Mouse (Mus musculus) embryonic facial prominence, embryonic 15.5 days (tissue): ENCODE results near the gene Cnep1r1. TPM values are rescaled to one million over a fixed set of nuclear protein-coding genes. Genes with fewer than 3 reads are reported as not detected.

Experiments used
- ATAC-seq: fragments of 200-750 bp; cut with Nextera tagmentation; 2 replicates; pipeline ENCODE4 v1.8.0; 2017; ENCODE audit warnings: low read depth, moderate TSS enrichment; ENCODE audit not compliant: insufficient number of reproducible peaks, low FRiP score, low TSS enrichment
- H3K27ac ChIP-seq: fragments of 300-500 bp; sonication (generic); replicated peaks from 2 replicates; pipeline ENCODE4 v1.5.1; 2015; ENCODE audit warnings: mild to moderate bottlenecking, inconsistent platforms
- H3K27me3 ChIP-seq: fragments of 300-500 bp; sonication (generic); 2 replicates; pipeline ENCODE4 v1.6.1; 2015; ENCODE audit warnings: inconsistent platforms
- H3K36me3 ChIP-seq: fragments of 300-500 bp; sonication (generic); 2 replicates; pipeline ENCODE4 v1.6.1; 2015; ENCODE audit warnings: mild to moderate bottlenecking, inconsistent platforms
- H3K4me1 ChIP-seq: fragments of 300-500 bp; sonication (generic); 2 replicates; pipeline ENCODE4 v1.6.1; 2015; ENCODE audit warnings: inconsistent platforms
- H3K4me2 ChIP-seq: fragments of 300-500 bp; sonication (generic); replicated peaks from 2 replicates; pipeline ENCODE4 v1.6.1; 2015; ENCODE audit warnings: mild to moderate bottlenecking, inconsistent platforms
- H3K4me3 ChIP-seq: fragments of 300-500 bp; sonication (generic); replicated peaks from 2 replicates; pipeline ENCODE4 v1.5.1; 2015; ENCODE audit warnings: mild to moderate bottlenecking, inconsistent platforms
- H3K9ac ChIP-seq: fragments of 300-500 bp; sonication (generic); 2 replicates; pipeline ENCODE4 v1.6.1; 2015; ENCODE audit warnings: inconsistent platforms
- H3K9me3 ChIP-seq: fragments of 300-500 bp; sonication (generic); replicated peaks from 2 replicates; pipeline ENCODE4 v1.6.1; 2016; ENCODE audit warnings: inconsistent platforms
- WGBS: fragments of 180-500 bp; shearing (Covaris S2); methylation state at CpG from one replicate; pipeline ENCODE4 v1.1.7; 2015; 5-methylcytosine and 5-hydroxymethylcytosine counted together
- polyA plus RNA-seq: library from polyadenylated mRNA; unstranded; fragments of >200 nt; fragmentation: Nextera tagmentation; extraction: Ambion mirVana; gene quantifications from 2 replicates; pipeline ENCODE4 v1.2.1, GENCODE M21; 2015

Gene Cnep1r1
- polyA plus RNA-seq, 1 experiment from 2014 or later: 62.8 TPM

GRCm38 (mm10) chr8:88137748-88138484, 19.3 kb downstream of the Cnep1r1 start, which contains the start of gene Heatr3:
TSS of gene Heatr3 (plus strand) at chr8:88137855.
- Histone ChIP-seq H3K27me3 (no peaks in the 10 kb centered on the region), H3K9me3 (no peaks in the 10 kb centered on the region), H3K4me2 (peak within 1 kb of the TSS; percentile 69), H3K4me1 (peaks cover 14% of the 10 kb centered on the region), H3K9ac (peak within 1 kb of the TSS; percentile 78), H3K4me3 (peak within 1 kb of the TSS; percentile 96), H3K27ac (peak within 1 kb of the TSS; percentile 95), H3K36me3 (peaks cover 50% of the 10 kb centered on the region)
- WGBS: under 1% methylated on average over 78 of the region's 79 CpGs
- peak; percentile 97 for ATAC-seq

DNA sequence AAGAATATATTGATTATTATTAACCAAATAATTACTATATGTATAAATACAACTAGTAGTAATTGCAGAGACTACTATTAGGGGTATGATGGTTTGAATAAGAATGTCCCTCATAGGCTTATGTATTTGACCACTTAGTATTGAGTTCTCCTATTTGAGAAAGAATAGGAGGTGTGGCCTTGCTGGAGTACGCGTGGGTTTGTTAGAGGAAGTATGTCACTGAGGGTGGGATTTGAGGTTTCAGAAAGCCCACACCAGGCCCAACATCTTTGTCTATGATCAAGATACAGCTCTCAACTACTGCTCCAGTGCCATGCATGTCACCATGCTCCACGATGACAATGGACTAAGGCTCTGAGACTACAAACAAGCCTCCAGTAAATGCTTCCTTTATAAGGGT, 20.7 kb downstream of the Cnep1r1 start:
- WGBS: 88% methylated on average over 3 of the region's 3 CpGs
- peaks cover 48% of the 10 kb centered on the region for H3K36me3 ChIP-seq
- no peak overlapping the region for H3K4me2 ChIP-seq
- H3K27ac ChIP-seq: no peak overlapping the region
- peaks cover 14% of the 10 kb centered on the region for H3K4me1 ChIP-seq
- no peak for ATAC-seq
- no peak overlapping the region for H3K4me3 ChIP-seq
- H3K9ac ChIP-seq: no peak overlapping the region
- H3K9me3 ChIP-seq: no peaks in the 10 kb centered on the region
- H3K27me3 ChIP-seq: no peaks in the 10 kb centered on the region

GRCm38 (mm10) chr8:88141629-88142028, 23.1 kb downstream of the Cnep1r1 start:
- Histone ChIP-seq H3K27me3 (no peaks in the 10 kb centered on the region), H3K36me3 (peaks cover 50% of the 10 kb centered on the region), H3K27ac (no peak overlapping the region), H3K9ac (no peak overlapping the region), H3K4me1 (peaks cover 14% of the 10 kb centered on the region), H3K4me3 (no peak overlapping the region), H3K9me3 (no peaks in the 10 kb centered on the region), H3K4me2 (no peak overlapping the region)
- no peak for ATAC-seq
- WGBS: 94% methylated on average over 3 of the region's 3 CpGs

DNA sequence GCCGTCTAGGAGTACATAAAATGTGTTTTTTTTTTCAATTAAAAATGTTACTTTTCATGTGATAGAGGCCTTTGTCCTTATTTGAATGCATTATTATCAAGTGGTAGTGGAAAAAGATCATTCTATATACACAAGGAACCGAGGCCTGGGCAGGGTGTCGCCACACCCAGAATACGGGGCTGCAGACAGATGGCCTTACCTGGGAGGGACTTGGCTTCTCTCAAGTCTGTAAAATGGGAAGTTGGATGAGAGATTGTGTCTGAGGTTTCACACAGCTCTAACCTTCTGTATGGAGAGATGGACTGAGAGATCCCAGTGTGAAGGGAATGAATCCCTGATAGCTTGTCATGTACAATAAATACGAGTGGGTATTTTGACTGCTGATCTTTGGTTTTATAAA, 25.5 kb downstream of the Cnep1r1 start:
- WGBS: 89% methylated on average over 5 of the region's 5 CpGs
- no peak for ATAC-seq
- H3K4me1 ChIP-seq: peaks cover 7% of the 10 kb centered on the region; the same call in 1 of the 2 replicates
- no peak overlapping the region for H3K4me3 ChIP-seq
- peaks cover 69% of the 10 kb centered on the region for H3K36me3 ChIP-seq
- no peaks in the 10 kb centered on the region for H3K9me3 ChIP-seq
- H3K27me3 ChIP-seq: no peaks in the 10 kb centered on the region
- H3K4me2 ChIP-seq: no peak overlapping the region
- no peak overlapping the region for H3K9ac ChIP-seq
- no peak overlapping the region for H3K27ac ChIP-seq

DNA sequence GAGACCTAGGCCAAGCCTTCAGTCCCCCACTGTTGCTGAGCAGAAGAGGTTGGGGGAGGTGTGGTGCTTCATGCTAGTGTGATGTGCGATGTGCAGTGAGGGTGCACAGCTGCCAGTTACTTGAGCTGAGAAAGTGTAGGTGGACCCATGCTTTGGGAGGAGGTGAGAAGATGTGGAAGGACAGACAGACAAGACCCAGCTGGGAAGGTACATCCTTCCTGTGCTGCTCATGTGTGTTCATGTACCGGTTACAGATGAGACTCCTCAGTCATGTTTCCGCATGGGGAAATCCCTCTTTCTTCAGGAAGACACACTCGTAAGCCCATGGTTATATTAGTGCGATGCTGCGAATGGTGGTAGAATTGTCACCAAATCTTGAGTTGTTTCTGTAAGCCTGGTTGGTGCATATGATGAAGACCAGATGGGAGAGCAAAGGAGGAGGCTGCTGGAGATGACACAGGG, 32.4 kb downstream of the Cnep1r1 start:
- 85% methylated on average over 6 of the region's 6 CpGs for WGBS
- H3K9ac ChIP-seq: no peak overlapping the region
- peaks cover 67% of the 10 kb centered on the region for H3K36me3 ChIP-seq
- no peak overlapping the region for H3K4me3 ChIP-seq
- H3K27me3 ChIP-seq: no peaks in the 10 kb centered on the region
- no peak overlapping the region for H3K4me2 ChIP-seq
- no peaks in the 10 kb centered on the region for H3K4me1 ChIP-seq
- no peak for ATAC-seq
- no peak overlapping the region for H3K27ac ChIP-seq
- no peaks in the 10 kb centered on the region for H3K9me3 ChIP-seq

- WGBS: 82% methylated on average over 10 of the region's 10 CpGs
- peaks cover 81% of the 10 kb centered on the region for H3K36me3 ChIP-seq
- no peak for ATAC-seq
Measured at GRCm38 (mm10) chr8:88160237-88160995, 41.8 kb downstream of the Cnep1r1 start.

GRCm38 (mm10) chr8:88161439-88161838, 42.9 kb downstream of the Cnep1r1 start:
- Histone ChIP-seq H3K4me1 (no peaks in the 10 kb centered on the region), H3K4me2 (no peak overlapping the region), H3K36me3 (peaks cover 83% of the 10 kb centered on the region), H3K4me3 (no peak overlapping the region), H3K27ac (no peak overlapping the region), H3K27me3 (no peaks in the 10 kb centered on the region), H3K9me3 (no peaks in the 10 kb centered on the region), H3K9ac (no peak overlapping the region)
- ATAC-seq: no peak
- WGBS: 72% methylated on average over 5 of the region's 5 CpGs

More at GRCm38 (mm10) chr8:88160237-88160995, 41.8 kb downstream of the Cnep1r1 start:
- H3K27ac ChIP-seq: no peak overlapping the region
- H3K4me1 ChIP-seq: no peaks in the 10 kb centered on the region
- no peak overlapping the region for H3K4me2 ChIP-seq
- H3K27me3 ChIP-seq: no peaks in the 10 kb centered on the region
- H3K4me3 ChIP-seq: no peak overlapping the region
- no peak overlapping the region for H3K9ac ChIP-seq
- H3K9me3 ChIP-seq: no peaks in the 10 kb centered on the region

DNA sequence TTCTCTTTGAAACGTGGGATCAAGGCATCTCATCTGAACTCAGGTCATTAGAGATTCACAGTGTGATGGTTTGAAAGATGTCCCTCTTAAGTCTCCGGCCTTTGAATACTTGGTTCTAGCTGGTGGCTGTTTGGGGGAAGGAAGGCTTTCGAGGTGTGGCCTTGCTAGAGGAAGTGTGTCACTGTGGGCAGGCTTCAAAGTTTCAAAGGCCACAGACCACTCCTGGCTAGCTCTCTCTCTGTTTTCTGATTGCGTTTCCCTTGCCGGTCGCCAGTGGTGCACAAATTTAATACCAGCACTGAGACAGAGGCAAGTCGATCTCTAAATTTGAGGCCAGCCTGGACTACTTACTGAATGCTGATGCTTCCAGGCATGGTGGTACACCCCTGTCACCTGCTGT, 56.7 kb downstream of the Cnep1r1 start:
- 91% methylated on average over 7 of the region's 7 CpGs for WGBS
- no peak overlapping the region for H3K4me3 ChIP-seq
- no peak for ATAC-seq
- H3K9ac ChIP-seq: no peak overlapping the region
- H3K27ac ChIP-seq: no peak overlapping the region
- peaks cover 25% of the 10 kb centered on the region for H3K36me3 ChIP-seq
- H3K4me1 ChIP-seq: no peaks in the 10 kb centered on the region
- H3K27me3 ChIP-seq: no peaks in the 10 kb centered on the region
- no peak overlapping the region for H3K4me2 ChIP-seq
- H3K9me3 ChIP-seq: no peaks in the 10 kb centered on the region

- Histone ChIP-seq H3K27me3 (no peaks in the 10 kb centered on the region), H3K4me2 (no peak overlapping the region), H3K27ac (no peak overlapping the region), H3K36me3 (peaks cover 9% of the 10 kb centered on the region), H3K4me3 (no peak overlapping the region), H3K9ac (no peak overlapping the region), H3K4me1 (no peaks in the 10 kb centered on the region), H3K9me3 (no peaks in the 10 kb centered on the region)
- no peak for ATAC-seq
- WGBS: 86% methylated on average over 8 of the region's 8 CpGs
Measured at GRCm38 (mm10) chr8:88177291-88177690, 58.7 kb downstream of the Cnep1r1 start.

- ATAC-seq: no peak
- no peaks in the 10 kb centered on the region for H3K27me3 ChIP-seq
- no peak overlapping the region for H3K4me2 ChIP-seq
- WGBS: 70% methylated on average over 2 of the region's 2 CpGs
- H3K27ac ChIP-seq: no peak overlapping the region
- H3K4me3 ChIP-seq: no peak overlapping the region
- H3K36me3 ChIP-seq: no peaks in the 10 kb centered on the region
- no peaks in the 10 kb centered on the region for H3K9me3 ChIP-seq
- H3K4me1 ChIP-seq: no peaks in the 10 kb centered on the region
- H3K9ac ChIP-seq: no peak overlapping the region
Measured at GRCm38 (mm10) chr8:88183121-88183520, 64.6 kb downstream of the Cnep1r1 start.
